Mouse (Mus musculus) cerebral cortex, adult 2 months (tissue): ENCODE measurements around the gene Syce3.

ENCODE experiments used
- WGBS: fragments of 180-500 bp; shearing (Covaris S2); methylation state at CpG from one replicate; pipeline ENCODE4 v1.1.7; 2018; 5-methylcytosine and 5-hydroxymethylcytosine counted together

The Syce3 gene

GRCm38 (mm10) chr15:89373027-89373761, 37.1 kb downstream of the Syce3 start:
- WGBS: under 1% methylated on average over 35 of the region's 35 CpGs

GRCm38 (mm10) chr15:89372536-89372935, 37.8 kb downstream of the Syce3 start:
- 77% methylated on average over 7 of the region's 7 CpGs for WGBS

- 83% methylated on average over 13 of the region's 13 CpGs for WGBS
These were observed 38.2 kb downstream of the Syce3 start for GRCm38 (mm10) chr15:89372068-89372467.

DNA sequence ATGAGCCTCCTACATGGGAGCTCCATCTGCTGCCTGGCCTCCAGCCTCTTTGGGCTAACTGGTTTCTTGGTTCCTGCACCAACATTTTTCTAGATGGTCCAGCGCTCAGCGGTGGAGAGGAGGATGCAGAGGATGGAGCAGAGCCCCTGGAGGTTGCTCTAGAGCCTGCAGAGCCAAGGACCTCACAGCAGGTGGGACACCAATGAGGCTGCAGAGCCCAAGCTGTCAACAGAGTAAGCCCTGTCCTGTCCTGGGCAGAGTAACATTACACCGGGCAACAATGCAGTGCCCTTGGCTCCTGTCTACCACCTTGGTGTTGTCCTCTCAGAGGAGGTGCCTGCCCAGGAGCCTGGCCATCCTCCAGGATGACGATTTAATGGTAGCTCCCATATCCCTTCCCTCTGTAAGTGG, 45.2 kb downstream of the Syce3 start:
- WGBS: 91% methylated on average over 4 of the region's 4 CpGs

DNA sequence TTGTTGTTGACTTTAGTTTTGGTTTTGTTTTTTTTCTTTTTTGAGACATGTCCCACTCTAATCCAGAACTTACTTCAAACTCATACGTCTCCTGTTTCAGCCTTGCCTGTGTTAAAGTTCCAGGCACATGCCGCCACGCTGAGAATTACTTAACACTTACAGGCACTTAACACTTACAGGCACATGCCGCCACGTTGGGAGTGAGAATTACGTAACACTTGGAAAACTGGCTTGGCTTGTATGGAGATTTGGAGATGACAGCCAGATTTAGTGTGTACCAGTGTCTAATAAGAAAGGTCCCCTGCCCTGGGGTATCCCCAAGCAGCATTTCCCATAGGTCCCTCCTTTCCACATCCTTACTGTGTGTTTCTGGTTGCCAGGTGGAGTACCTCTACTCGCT, 47.3 kb downstream of the Syce3 start:
- whole genome bisulfite sequencing: 70% methylated on average over 7 of the region's 7 CpGs

DNA sequence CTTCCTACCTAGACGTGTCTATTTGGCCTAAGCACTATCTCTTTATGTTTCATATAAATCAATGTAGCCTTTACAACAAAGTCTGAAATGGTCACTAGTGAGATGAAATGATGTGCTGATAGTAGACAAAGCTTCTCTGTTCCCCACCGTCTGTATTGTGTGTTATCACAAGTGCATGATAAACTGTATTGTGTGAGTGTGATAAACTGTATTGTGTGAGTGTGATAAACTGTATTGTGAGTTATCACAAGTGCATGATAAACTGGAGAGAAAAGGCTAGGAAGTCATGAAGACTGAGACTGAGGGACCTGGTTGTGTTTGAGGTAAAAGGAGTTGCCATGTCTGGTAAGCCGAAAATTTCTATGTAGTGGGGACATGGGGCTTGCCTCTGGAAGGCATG, 51.5 kb downstream of the Syce3 start:
- 86% methylated on average over 3 of the region's 3 CpGs for WGBS

GRCm38 (mm10) chr15:89356372-89356771, 53.9 kb downstream of the Syce3 start:
- under 1% methylated on average over 15 of the region's 15 CpGs for WGBS

- under 1% methylated on average over 64 of the region's 64 CpGs for WGBS
These were observed 54.8 kb downstream of the Syce3 start, which contains the start of the genes Lmf2 and Ncaph2 for GRCm38 (mm10) chr15:89355241-89356187. Gene Lmf2 (minus strand): TSS chr15:89355659. Gene Ncaph2 (plus strand): TSS chr15:89355719.

DNA sequence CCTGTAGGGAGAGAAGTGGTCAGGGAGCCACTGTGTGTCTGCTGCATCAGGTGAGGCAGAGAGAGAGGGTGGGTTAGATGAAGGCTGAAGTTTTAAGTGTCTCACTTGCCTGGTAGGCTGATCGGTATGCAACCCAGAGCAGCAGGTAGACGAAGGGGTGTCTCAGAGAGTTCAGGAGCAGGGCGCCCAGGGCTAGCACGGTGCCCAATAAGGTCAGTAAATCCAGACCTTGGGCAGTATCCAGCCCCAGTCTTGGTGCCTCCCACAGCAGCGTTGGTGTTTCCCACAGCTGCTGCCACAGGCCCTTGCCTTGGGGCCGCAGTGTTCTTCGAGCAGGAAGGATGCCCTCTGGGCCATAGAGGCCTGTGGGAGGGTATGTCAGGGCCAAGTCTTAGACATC, 55.8 kb downstream of the Syce3 start:
- 72% methylated on average over 7 of the region's 7 CpGs for WGBS

- 92% methylated on average over 16 of the region's 16 CpGs for WGBS
These were observed 56.5 kb downstream of the Syce3 start for GRCm38 (mm10) chr15:89353837-89354236.

DNA sequence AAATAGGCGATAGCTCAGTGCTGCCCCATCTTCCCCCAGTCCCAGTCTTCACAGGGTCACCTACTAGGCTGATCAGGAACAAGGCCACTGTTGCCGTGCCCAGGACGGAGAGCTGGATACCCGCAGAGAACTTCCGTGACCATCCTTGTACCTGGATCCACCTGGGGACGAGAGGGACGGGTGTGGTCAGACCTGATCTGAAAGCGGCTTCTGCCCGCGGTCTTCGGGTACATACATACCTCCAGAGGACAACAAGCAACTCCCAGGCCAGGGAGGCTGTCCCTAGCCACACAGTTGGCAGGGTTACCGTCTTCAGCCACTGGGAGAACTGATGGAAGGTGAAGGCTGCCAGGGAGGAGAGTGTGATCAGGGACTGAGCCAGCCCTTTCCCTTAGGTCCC, 57.5 kb downstream of the Syce3 start:
- 96% methylated on average over 12 of the region's 12 CpGs for WGBS

GRCm38 (mm10) chr15:89352054-89352453, 58.2 kb downstream of the Syce3 start:
- 93% methylated on average over 14 of the region's 14 CpGs for WGBS

GRCm38 (mm10) chr15:89351302-89351701, 59.0 kb downstream of the Syce3 start:
- WGBS: 87% methylated on average over 15 of the region's 15 CpGs

GRCm38 (mm10) chr15:89350447-89350846, 59.9 kb downstream of the Syce3 start:
- 80% methylated on average over 5 of the region's 5 CpGs for WGBS

DNA sequence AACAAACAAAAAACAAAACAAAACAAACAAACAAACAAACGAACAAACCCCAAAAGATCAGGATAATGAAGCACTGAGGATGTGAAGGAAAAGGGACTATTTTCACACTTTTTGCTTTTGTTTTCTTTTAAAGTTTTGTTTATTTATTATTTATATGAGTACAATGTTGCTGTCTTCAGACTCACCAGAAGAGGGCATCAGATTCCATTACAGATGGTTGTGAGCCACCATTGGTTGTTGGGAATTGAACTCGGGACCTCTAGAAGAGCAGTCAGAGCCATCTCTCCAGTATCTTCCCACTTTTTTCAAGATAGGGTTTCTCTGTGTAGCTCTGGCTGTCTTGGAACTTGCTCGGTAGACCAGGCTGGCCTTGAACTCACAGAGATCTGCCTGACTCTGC, 67.0 kb downstream of the Syce3 start:
- WGBS: 90% methylated on average over 3 of the region's 3 CpGs

GRCm38 (mm10) chr15:89341678-89342077, 68.6 kb downstream of the Syce3 start:
- WGBS: 50% methylated on average over 1 of the region's 1 CpGs
